Mouse (Mus musculus): ENCODE results near the gene Mknk2.
A peak's percentile ranks its signal among the peaks of the same experiment; 100 is the strongest.

The Mknk2 gene

GRCm38 (mm10) chr10:80669737-80670485 is 8.0 kb downstream of the Mknk2 start:
- DNase-seq (ENCODE audit: low spot score), result no peak

GRCm38 (mm10) chr10:80669018-80669417 is 8.9 kb downstream of the Mknk2 start:
- no peak for DNase-seq (ENCODE audit: low spot score)

- no peak for DNase-seq (ENCODE audit: low spot score)
Measured at GRCm38 (mm10) chr10:80668614-80669013, 9.3 kb downstream of the Mknk2 start.

- DNase-seq (ENCODE audit: low spot score), result no peak
Measured at GRCm38 (mm10) chr10:80666837-80667412, 11.0 kb downstream of the Mknk2 start.

GRCm38 (mm10) chr10:80665981-80666733 is 11.8 kb downstream of the Mknk2 start:
- no peak for DNase-seq (ENCODE audit: low spot score)

- no peak for DNase-seq (ENCODE audit: low spot score)
Measured at GRCm38 (mm10) chr10:80665459-80665858, 12.5 kb downstream of the Mknk2 start.

- DNase-seq (ENCODE audit: low spot score), result no peak
Measured at GRCm38 (mm10) chr10:80665016-80665380, 12.9 kb downstream of the Mknk2 start.

- no peak for DNase-seq (ENCODE audit: low spot score)
Measured at GRCm38 (mm10) chr10:80664197-80665015, 13.5 kb downstream of the Mknk2 start.

- DNase-seq (ENCODE audit: low spot score), result no peak
Measured at GRCm38 (mm10) chr10:80663485-80664196, 14.3 kb downstream of the Mknk2 start.

- peak; percentile 76 for DNase-seq (ENCODE audit: low spot score)
Measured at GRCm38 (mm10) chr10:80661149-80661548, 16.8 kb downstream of the Mknk2 start.

GRCm38 (mm10) chr10:80659213-80659612 is 18.7 kb downstream of the Mknk2 start:
- DNase-seq (ENCODE audit: low spot score), result peak; percentile 78

GRCm38 (mm10) chr10:80658841-80659202 is 19.1 kb downstream of the Mknk2 start:
- DNase-seq (ENCODE audit: low spot score), result peak; percentile 58

- no peak for DNase-seq (ENCODE audit: low spot score)
Measured at GRCm38 (mm10) chr10:80658194-80658840, 19.6 kb downstream of the Mknk2 start.

GRCm38 (mm10) chr10:80656863-80657623 is 20.9 kb downstream of the Mknk2 start, which contains the start of gene Btbd2:
TSS of gene Btbd2 (minus strand) at chr10:80657071.
- peak; percentile 65 for DNase-seq (ENCODE audit: low spot score)

- peak; percentile 95 for DNase-seq (ENCODE audit: low spot score)
Measured at GRCm38 (mm10) chr10:80656130-80656862, 21.6 kb downstream of the Mknk2 start.

- DNase-seq (ENCODE audit: low spot score), result no peak
Measured at GRCm38 (mm10) chr10:80655406-80656129, 22.3 kb downstream of the Mknk2 start.

- no peak for DNase-seq (ENCODE audit: low spot score)
Measured at GRCm38 (mm10) chr10:80654866-80655265, 23.0 kb downstream of the Mknk2 start.

GRCm38 (mm10) chr10:80653156-80653720 is 24.7 kb downstream of the Mknk2 start:
- DNase-seq (ENCODE audit: low spot score), result no peak
